Mouse (Mus musculus) ES-E14 (cell line): ENCODE data around the gene Tmem201. TPM values are rescaled to one million over a fixed set of nuclear protein-coding genes. Genes with fewer than 3 reads are reported as not detected.
A peak's percentile ranks its signal among the peaks of the same experiment; 100 is the strongest.

Experiments
- DNase-seq: peaks from one replicate; pipeline ENCODE4 v3.0.0-alpha.2; 2013; ENCODE audit warnings: low read depth, low spot score
- H3K27ac ChIP-seq: 2 replicates; pipeline ENCODE4 v1.5.1; 2012; ENCODE audit warnings: low read depth, mild to moderate bottlenecking, low read length, moderate library complexity, mixed read lengths; ENCODE audit not compliant: poor library complexity, insufficient read depth, severe bottlenecking
- H3K36me3 ChIP-seq: 2 replicates; pipeline ENCODE4 v1.6.1; 2012; ENCODE audit warnings: mild to moderate bottlenecking, low read length, moderate library complexity, mixed read lengths; ENCODE audit not compliant: control insufficient read depth, poor library complexity, insufficient read depth, severe bottlenecking
- H3K4me1 ChIP-seq, 2 experiments: fragments of 150-350 bp in 1 of 2; sonication (generic) in 1 of 2; 2 replicates each; pipeline ENCODE4 v1.6.1; 2012; ENCODE audit warnings: low read length in 2 of 2, mild to moderate bottlenecking in 1 of 2, mixed read lengths in 1 of 2; ENCODE audit not compliant: control insufficient read depth in 2 of 2, insufficient read depth in 2 of 2, poor library complexity in 1 of 2
- H3K4me3 ChIP-seq, 2 experiments: fragments of 150-350 bp in 1 of 2; sonication (generic) in 1 of 2; 2 replicates each; pipeline ENCODE4 v1.5.1; 2012; ENCODE audit warnings: low read length in 2 of 2, low read depth in 1 of 2, mild to moderate bottlenecking in 1 of 2, mixed read lengths in 1 of 2; ENCODE audit not compliant: insufficient read depth in 1 of 2, poor library complexity in 1 of 2, severe bottlenecking in 1 of 2
- H3K9ac ChIP-seq: 2 replicates; pipeline ENCODE4 v1.6.1; 2012; ENCODE audit warnings: low read depth, mild to moderate bottlenecking, low read length, mixed read lengths; ENCODE audit not compliant: poor library complexity, insufficient read depth, severe bottlenecking
- H3K9me3 ChIP-seq: fragments of 150-350 bp; sonication (generic); 2 replicates; pipeline ENCODE4 v1.6.1; 2012; ENCODE audit warnings: low read depth, mild to moderate bottlenecking, low read length; ENCODE audit not compliant: control insufficient read depth, insufficient read depth
- CHD2 ChIP-seq: IDR thresholded peaks from 2 replicates; pipeline ENCODE4 v1.6.1; 2014; ENCODE audit warnings: mild to moderate bottlenecking, low read depth, low read length, inconsistent platforms
- HCFC1 ChIP-seq: IDR thresholded peaks from 2 replicates; pipeline ENCODE4 v1.6.1; 2012; ENCODE audit warnings: low read length, inconsistent platforms, borderline replicate concordance; ENCODE audit not compliant: insufficient read depth
- MAFK ChIP-seq: IDR thresholded peaks from 2 replicates; pipeline ENCODE4 v1.6.1; 2014; ENCODE audit warnings: mild to moderate bottlenecking, low read depth, low read length, inconsistent platforms; ENCODE audit not compliant: insufficient read depth
- ZC3H11A ChIP-seq: IDR thresholded peaks from 2 replicates; pipeline ENCODE4 v1.6.1; 2012; ENCODE audit warnings: low read depth, mild to moderate bottlenecking, inconsistent platforms, low read length, borderline replicate concordance
- ZNF384 ChIP-seq: IDR thresholded peaks from 2 replicates; pipeline ENCODE4 v1.6.1; 2012; ENCODE audit warnings: low read depth, low read length, inconsistent platforms
- in situ Hi-C, 2 experiments: fragments of 600-800 bp; cut with MboI; formaldehyde crosslinking; loops; one replicate each; pipeline ENCODE4 v1.15.1; 2025; ENCODE audit warnings: low sequenced_read_pairs in 2 of 2, inconsistent platforms in 1 of 2; ENCODE audit not compliant: unreplicated experiment in 2 of 2
- total RNA-seq: library from RNA; depleted of rRNA; stranded (reverse); fragments of 300-350 nt; gene quantifications from 2 replicates; pipeline ENCODE4 v1.2.3, GENCODE M21; 2012

Gene Tmem201
- total RNA-seq, 1 experiment, result 47.3 TPM

DNA sequence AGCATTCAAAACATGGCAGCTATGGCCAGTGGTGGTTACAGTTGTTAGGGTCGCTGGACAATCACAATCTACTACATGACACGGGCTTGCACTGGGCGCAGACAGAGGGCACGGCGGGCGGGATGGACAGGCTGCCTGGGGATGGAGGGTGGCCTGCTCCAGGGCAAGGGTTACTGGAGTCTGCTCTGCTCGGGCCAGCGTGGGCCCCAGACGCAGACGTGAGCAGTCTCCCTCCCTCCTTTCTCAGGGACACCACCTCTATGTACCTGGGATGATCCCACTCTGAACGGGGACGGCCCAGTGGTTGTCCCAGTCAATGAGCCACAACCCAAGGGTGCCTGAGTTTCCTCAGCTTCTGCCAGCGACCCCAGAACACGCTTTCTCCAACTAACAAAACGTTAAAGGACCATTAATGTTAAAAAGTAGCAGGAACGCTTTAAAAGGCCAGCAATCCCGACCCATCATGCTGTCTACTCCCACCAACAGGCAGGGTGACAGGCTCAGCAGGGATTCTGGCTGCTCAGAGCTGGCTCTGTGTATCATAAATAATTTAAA lies 12.9 kb downstream of the Tmem201 start:
- no peak overlapping the region for H3K27ac ChIP-seq
- DNase-seq, result no peak
- H3K4me3 ChIP-seq, result peak overlapping the region in 1 of 2 experiments; percentile 34; a peak in 1 of 4 replicates
- H3K4me1 ChIP-seq, result peaks cover 0 to 9% of the 10 kb centered on the region in 2 experiments; a peak in 1 of 4 replicates
- H3K9me3 ChIP-seq, result no peaks in the 10 kb centered on the region
- in situ Hi-C loops, result no loop called here
- TF ChIP-seq CHD2 (no peak), ZNF384 (no peak), MAFK (no peak), ZC3H11A (no peak), HCFC1 (no peak)
- H3K9ac ChIP-seq, result peak overlapping the region; percentile 39
- peaks cover 59% of the 10 kb centered on the region for H3K36me3 ChIP-seq

DNA sequence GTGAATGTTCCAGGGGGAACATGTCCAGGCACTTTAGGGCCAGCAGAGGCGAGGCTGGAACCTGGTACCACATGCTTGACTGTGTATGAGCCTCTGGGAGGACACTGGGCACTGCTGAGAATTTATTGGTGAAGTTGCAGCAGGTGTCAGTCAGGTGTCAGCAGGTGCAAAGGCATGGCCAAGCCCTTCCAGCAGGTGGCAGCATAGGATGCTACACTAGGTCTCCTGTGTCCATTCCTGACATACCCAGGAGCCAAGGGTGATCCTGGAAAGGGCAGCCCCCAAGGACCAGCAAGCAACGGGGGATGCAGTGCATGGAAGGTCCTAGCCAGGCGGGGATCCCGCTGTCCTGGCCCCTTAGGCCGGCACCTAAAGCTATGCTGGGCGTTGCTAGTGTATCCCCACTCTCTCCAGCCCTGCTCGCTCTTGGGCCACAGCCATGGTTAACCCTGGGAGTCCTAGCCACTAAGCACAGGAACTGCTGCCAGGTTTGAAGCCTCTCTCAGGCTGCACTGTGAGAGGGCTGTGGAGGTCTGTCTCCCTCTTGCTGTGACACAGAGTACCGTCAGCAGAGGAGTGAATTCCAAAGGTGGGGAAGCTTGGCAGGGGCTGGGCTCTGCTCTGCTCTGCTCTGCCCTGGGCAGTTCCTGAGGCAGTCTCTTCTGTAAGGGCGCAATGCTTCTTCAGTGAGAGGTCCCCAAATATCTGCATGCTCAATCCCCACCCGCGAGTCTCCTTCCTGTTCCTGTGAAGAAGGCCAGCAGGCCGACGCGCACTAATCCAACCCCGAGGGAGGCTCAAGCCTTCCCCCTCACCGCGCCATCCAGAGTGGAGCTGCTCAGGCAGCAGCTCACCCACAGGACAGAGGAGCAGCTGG lies 13.8 kb downstream of the Tmem201 start:
- Histone ChIP-seq H3K4me1 (peaks cover 0 to 9% of the 10 kb centered on the region in 2 experiments; a peak in 1 of 4 replicates), H3K27ac (no peak overlapping the region), H3K36me3 (peaks cover 57% of the 10 kb centered on the region), H3K4me3 (no peak overlapping the region; a peak in 1 of 4 replicates), H3K9me3 (no peaks in the 10 kb centered on the region), H3K9ac (peak overlapping the region; percentile 20; the same call in 1 of the 2 replicates)
- DNase-seq, result peak; percentile 59
- TF ChIP-seq ZC3H11A (no peak; the same call in 1 of the 2 replicates), HCFC1 (no peak), MAFK (no peak)
- in situ Hi-C loops, result no loop called here

DNA sequence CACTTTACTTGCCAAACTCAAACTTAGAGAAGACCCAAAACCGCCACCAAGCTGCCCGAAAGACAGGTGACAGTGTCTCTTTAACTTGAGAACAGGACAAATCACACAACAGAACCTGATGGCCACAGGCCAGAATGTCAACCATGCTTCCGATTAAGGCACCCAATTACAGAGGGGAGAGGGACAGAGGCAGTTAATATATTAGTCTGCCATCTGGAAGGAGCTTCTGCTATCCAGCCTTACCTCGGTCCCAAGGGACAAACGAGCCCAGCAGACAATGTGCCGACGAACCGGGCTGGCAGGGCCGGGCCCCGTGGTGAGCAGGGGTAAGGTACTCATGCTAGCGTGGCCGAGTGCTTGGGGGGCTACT lies 14.8 kb downstream of the Tmem201 start:
- no peak overlapping the region for H3K9ac ChIP-seq
- H3K4me1 ChIP-seq, result peaks cover 0 to 9% of the 10 kb centered on the region in 2 experiments; a peak in 1 of 4 replicates
- H3K4me3 ChIP-seq, result no peak overlapping the region
- in situ Hi-C loops, result no loop called here
- H3K9me3 ChIP-seq, result no peaks in the 10 kb centered on the region
- no peak for DNase-seq
- no peak for TF ChIP-seq HCFC1
- no peak for TF ChIP-seq CHD2
- TF ChIP-seq MAFK, result no peak
- no peak for TF ChIP-seq ZNF384
- TF ChIP-seq ZC3H11A, result no peak
- no peak overlapping the region for H3K27ac ChIP-seq
- H3K36me3 ChIP-seq, result peaks cover 61% of the 10 kb centered on the region

DNA sequence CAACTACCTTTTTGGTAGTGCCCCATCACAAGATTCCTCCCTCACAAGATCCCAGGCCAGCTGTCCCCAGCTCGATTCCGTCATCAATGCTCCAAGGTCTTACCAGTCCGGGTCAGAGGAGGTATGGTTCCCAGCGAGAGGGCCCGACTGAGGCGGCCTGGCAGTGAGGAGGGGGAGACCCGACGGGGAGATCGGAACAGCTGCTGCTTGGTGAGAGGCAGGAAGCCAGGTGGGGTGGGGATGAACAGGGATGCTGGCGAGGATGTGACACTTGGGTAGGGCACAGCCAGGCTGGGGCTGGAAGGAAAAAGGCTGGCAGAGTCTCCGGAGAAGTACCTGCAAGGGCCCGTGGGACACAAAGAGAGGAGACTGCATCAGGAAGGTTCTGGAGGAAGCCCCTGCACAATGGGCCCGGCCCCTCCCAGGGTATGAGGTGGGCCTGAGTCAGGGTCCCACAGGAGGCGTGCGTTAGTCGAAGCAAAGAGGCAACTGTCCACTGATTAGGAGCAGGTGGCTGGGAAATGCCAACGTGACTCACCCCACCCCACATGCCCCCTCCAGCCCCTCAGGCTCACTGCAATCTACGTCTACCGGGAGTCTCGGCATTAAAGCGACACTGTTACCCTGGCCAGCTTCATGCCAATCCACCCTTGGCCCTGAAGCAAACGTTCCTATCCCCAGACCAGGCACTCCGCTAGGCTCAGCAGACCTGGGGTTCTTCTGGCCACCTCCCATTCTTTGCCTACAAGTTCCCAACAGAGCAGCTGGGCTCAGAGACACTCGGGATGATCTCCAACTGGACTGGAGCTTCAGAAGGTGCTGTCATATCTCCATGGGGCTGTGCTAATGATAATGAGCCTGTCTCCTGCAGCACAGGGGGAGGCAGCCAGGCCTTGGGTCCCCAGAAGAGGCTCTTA lies 15.5 kb downstream of the Tmem201 start:
- Histone ChIP-seq H3K9ac (no peak overlapping the region), H3K36me3 (peaks cover 61% of the 10 kb centered on the region), H3K27ac (no peak overlapping the region), H3K9me3 (no peaks in the 10 kb centered on the region), H3K4me1 (peaks cover 0 to 9% of the 10 kb centered on the region in 2 experiments; a peak in 1 of 4 replicates), H3K4me3 (no peak overlapping the region)
- no peak for DNase-seq
- in situ Hi-C loops, result no loop called here
- TF ChIP-seq HCFC1 (no peak), MAFK (no peak), CHD2 (no peak), ZC3H11A (no peak), ZNF384 (no peak)
